Mouse (Mus musculus): ENCODE results near the gene Lgr5.

Gene Lgr5

GRCm38 (mm10) chr10:115505631-115506239, 81.8 kb downstream of the Lgr5 start:
- no peak for DNase-seq (ENCODE audit: low spot score in 2 of 2)

- DNase-seq (ENCODE audit: low spot score in 2 of 2) = no peak
Observed at GRCm38 (mm10) chr10:115505155-115505554, 82.4 kb downstream of the Lgr5 start.

GRCm38 (mm10) chr10:115493778-115494141, 93.8 kb downstream of the Lgr5 start:
- no peak for DNase-seq (ENCODE audit: low spot score in 2 of 2)

- DNase-seq (ENCODE audit: low spot score in 2 of 2) = no peak
Observed at GRCm38 (mm10) chr10:115492956-115493777, 94.4 kb downstream of the Lgr5 start.

- DNase-seq (ENCODE audit: low spot score in 2 of 2) = no peak
Observed at GRCm38 (mm10) chr10:115491803-115492510, 95.6 kb downstream of the Lgr5 start.

GRCm38 (mm10) chr10:115485602-115486001, 102.0 kb downstream of the Lgr5 start:
- DNase-seq (ENCODE audit: low spot score in 2 of 2) = no peak

- no peak for DNase-seq (ENCODE audit: low spot score in 2 of 2)
Observed at GRCm38 (mm10) chr10:115484660-115485059, 102.9 kb downstream of the Lgr5 start.

- no peak for DNase-seq (ENCODE audit: low spot score in 2 of 2)
Observed at GRCm38 (mm10) chr10:115478441-115479141, 109.0 kb downstream of the Lgr5 start.

GRCm38 (mm10) chr10:115476506-115476905, 111.1 kb downstream of the Lgr5 start:
- DNase-seq (ENCODE audit: low spot score in 2 of 2) = peak; percentile 50 to 60

GRCm38 (mm10) chr10:115475000-115475550, 112.5 kb downstream of the Lgr5 start:
- DNase-seq (ENCODE audit: low spot score in 2 of 2) = no peak

GRCm38 (mm10) chr10:115473213-115473961, 114.2 kb downstream of the Lgr5 start:
- peak; percentile 35 to 43 for DNase-seq (ENCODE audit: low spot score in 2 of 2)

GRCm38 (mm10) chr10:115470621-115471334, 116.8 kb downstream of the Lgr5 start:
- DNase-seq (ENCODE audit: low spot score in 2 of 2) = no peak

- DNase-seq (ENCODE audit: low spot score in 2 of 2) = no peak
Observed at GRCm38 (mm10) chr10:115469040-115469439, 118.5 kb downstream of the Lgr5 start.

GRCm38 (mm10) chr10:115468632-115469031, 118.9 kb downstream of the Lgr5 start:
- DNase-seq (ENCODE audit: low spot score in 2 of 2) = no peak

- DNase-seq (ENCODE audit: low spot score in 2 of 2) = no peak
Observed at GRCm38 (mm10) chr10:115467985-115468384, 119.6 kb downstream of the Lgr5 start.

- no peak for DNase-seq (ENCODE audit: low spot score in 2 of 2)
Observed at GRCm38 (mm10) chr10:115465778-115466177, 121.8 kb downstream of the Lgr5 start.

GRCm38 (mm10) chr10:115465072-115465471, 122.5 kb downstream of the Lgr5 start:
- no peak for DNase-seq (ENCODE audit: low spot score in 2 of 2)

GRCm38 (mm10) chr10:115462646-115463045, 124.9 kb downstream of the Lgr5 start:
- DNase-seq (ENCODE audit: low spot score in 2 of 2) = no peak

GRCm38 (mm10) chr10:115457368-115458021, 130.1 kb downstream of the Lgr5 start:
- DNase-seq (ENCODE audit: low spot score in 2 of 2) = no peak

GRCm38 (mm10) chr10:115448614-115449013, 139.0 kb downstream of the Lgr5 start:
- no peak for DNase-seq (ENCODE audit: low spot score in 2 of 2)
